Mouse (Mus musculus) embryonic facial prominence, embryonic 14.5 days (tissue): ENCODE results near the gene Cnnm1. TPM values are rescaled to one million over a fixed set of nuclear protein-coding genes. Genes with fewer than 3 reads are reported as not detected.
A peak's percentile ranks its signal among the peaks of the same experiment; 100 is the strongest.

ENCODE experiments used
- ATAC-seq: fragments of 200-750 bp; cut with Nextera tagmentation; 2 replicates; pipeline ENCODE4 v1.8.0; 2017; ENCODE audit warnings: low read depth, moderate number of reproducible peaks, moderate TSS enrichment
- DNase-seq: peaks from one replicate; pipeline ENCODE4 v3.0.0-alpha.2; 2015; ENCODE audit warnings: low spot score
- H3K27ac ChIP-seq: fragments of 300-500 bp; sonication (generic); replicated peaks from 2 replicates; pipeline ENCODE4 v1.5.1; 2014; ENCODE audit warnings: low read depth, mild to moderate bottlenecking, low read length, moderate library complexity
- H3K27me3 ChIP-seq: fragments of 300-500 bp; sonication (generic); replicated peaks from 2 replicates; pipeline ENCODE4 v1.6.1; 2014; ENCODE audit warnings: low read length; ENCODE audit not compliant: control insufficient read depth, insufficient read depth
- H3K36me3 ChIP-seq: fragments of 300-500 bp; sonication (generic); 2 replicates; pipeline ENCODE4 v1.6.1; 2014; ENCODE audit warnings: low read length, mixed read lengths; ENCODE audit not compliant: control insufficient read depth, insufficient read depth
- H3K4me1 ChIP-seq: fragments of 300-500 bp; sonication (generic); 2 replicates; pipeline ENCODE4 v1.6.1; 2014; ENCODE audit warnings: antibody characterized with exemption, low read length; ENCODE audit not compliant: control insufficient read depth, insufficient read depth
- H3K4me2 ChIP-seq: fragments of 300-500 bp; sonication (generic); 2 replicates; pipeline ENCODE4 v1.6.1; 2014; ENCODE audit warnings: low read depth, mild to moderate bottlenecking, low read length, moderate library complexity, mixed read lengths
- H3K4me3 ChIP-seq: fragments of 300-500 bp; sonication (generic); 2 replicates; pipeline ENCODE4 v1.5.1; 2014; ENCODE audit warnings: low read depth, mild to moderate bottlenecking, low read length
- H3K9ac ChIP-seq: fragments of 300-500 bp; sonication (generic); 2 replicates; pipeline ENCODE4 v1.6.1; 2014; ENCODE audit warnings: low read depth, mild to moderate bottlenecking, low read length, moderate library complexity, mixed read lengths
- H3K9me3 ChIP-seq: fragments of 300-500 bp; sonication (generic); 2 replicates; pipeline ENCODE4 v1.6.1; 2016; ENCODE audit warnings: low read length; ENCODE audit not compliant: control insufficient read depth
- WGBS: fragments of 180-500 bp; shearing (Covaris S2); extraction: QIAGEN DNeasy Blood & Tissue Kit; methylation state at CpG from one replicate; pipeline ENCODE4 v1.1.7; 2014; 5-methylcytosine and 5-hydroxymethylcytosine counted together
- polyA plus RNA-seq: library from polyadenylated mRNA; unstranded; fragments of >200 nt; fragmentation: Nextera tagmentation; extraction: Ambion mirVana; gene quantifications from 2 replicates; pipeline ENCODE4 v1.2.1, GENCODE M21; 2014

Cnnm1 gene
- polyA plus RNA-seq: 0.96 and 1.4 TPM in 2 replicates

DNA sequence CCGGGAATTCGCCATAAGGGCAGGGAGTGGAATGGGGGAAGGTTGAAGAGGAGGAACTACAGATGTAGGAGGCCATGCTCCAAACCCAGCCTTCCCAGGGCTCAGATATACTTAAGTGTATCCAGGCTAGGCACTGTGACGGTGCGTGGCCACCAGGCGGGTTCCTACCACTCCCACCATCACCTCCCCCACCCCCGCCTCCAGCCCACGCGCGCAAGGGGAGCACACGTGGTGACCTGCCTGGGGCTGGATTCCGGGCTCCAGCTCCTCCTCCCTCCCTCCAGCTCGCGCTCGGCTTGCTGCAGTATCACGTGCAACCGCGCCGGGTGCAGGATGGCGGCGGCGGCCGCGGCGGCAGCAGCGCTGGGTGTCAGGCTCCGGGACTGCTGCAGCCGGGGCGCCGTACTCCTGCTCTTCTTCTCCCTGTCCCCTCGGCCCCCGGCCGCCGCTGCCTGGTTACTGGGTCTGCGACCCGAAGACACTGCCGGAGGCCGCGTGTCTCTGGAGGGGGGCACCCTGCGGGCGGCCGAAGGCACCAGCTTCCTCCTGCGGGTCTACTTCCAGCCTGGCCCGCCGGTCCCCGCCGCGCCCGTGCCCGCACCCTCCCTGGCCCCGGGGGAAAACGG, at the start of gene Cnnm1:
Gene Cnnm1, plus strand, starts transcription at position 325 of the 626 bp plus-strand sequence.
- Histone ChIP-seq H3K27ac (peak within 1 kb of the TSS; percentile 48; the same call in 1 of the 2 replicates), H3K4me3 (peak within 1 kb of the TSS; percentile 70), H3K9me3 (no peaks in the 10 kb centered on the region; the same call in 1 of the 2 replicates), H3K4me1 (peaks cover 3% of the 10 kb centered on the region; the same call in 1 of the 2 replicates), H3K9ac (peak within 1 kb of the TSS; percentile 69), H3K27me3 (peaks cover 49% of the 10 kb centered on the region), H3K4me2 (peak within 1 kb of the TSS; percentile 100), H3K36me3 (no peaks in the 10 kb centered on the region)
- WGBS: 1% methylated on average over 17 of the region's 51 CpGs
- DNase-seq (peak; percentile 73), ATAC-seq (peak; percentile 84)

DNA sequence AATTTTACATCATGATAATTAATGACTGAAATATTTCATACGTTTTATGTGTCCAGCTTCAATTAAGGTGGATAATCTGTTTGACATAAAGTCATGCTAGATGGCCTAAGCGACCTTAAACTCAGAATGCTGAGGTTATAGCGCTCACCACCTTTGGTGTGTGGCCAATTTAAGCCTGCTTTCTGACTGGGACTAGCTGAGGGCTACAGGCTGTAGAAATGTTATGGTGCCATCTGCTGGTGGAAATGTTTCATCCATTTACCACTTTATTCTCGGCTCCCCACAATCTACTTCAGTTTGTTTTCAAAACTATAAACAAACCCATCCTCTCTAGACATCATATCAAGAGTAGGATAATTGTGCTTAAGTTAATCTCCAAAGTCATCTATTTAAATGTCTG, 43.9 kb upstream of the Cnnm1 start:
- Histone ChIP-seq H3K9ac (no peak overlapping the region), H3K36me3 (no peaks in the 10 kb centered on the region), H3K9me3 (no peaks in the 10 kb centered on the region), H3K4me1 (no peaks in the 10 kb centered on the region), H3K4me3 (no peak overlapping the region), H3K27ac (no peak overlapping the region), H3K4me2 (no peak overlapping the region), H3K27me3 (no peaks in the 10 kb centered on the region)
- DNase-seq (peak; percentile 68), ATAC-seq (no peak)
- WGBS: 2% methylated on average over 4 of the region's 4 CpGs

DNA sequence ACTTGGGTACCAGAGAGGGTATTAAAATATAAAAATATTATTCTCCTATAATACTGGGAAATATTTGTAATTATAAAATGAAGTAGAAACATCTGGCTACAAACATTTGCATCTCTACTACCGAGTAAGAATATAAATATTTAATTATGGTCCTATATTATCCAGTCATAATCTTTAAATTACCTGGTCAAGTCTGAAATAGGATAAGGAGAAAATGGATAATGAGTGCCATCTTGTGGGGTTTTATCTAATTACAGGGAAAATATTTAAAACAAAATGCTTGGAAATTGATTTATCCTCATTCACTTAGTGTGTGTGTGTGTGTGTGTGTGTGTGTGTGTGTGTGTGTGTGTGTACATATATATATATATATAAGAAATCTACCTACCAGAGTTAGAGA, 33.1 kb upstream of the Cnnm1 start:
- 13% methylated on average over 1 of the region's 1 CpGs for WGBS
- Histone ChIP-seq H3K27me3 (no peaks in the 10 kb centered on the region), H3K9ac (no peak overlapping the region), H3K4me2 (no peak overlapping the region), H3K9me3 (no peaks in the 10 kb centered on the region), H3K4me3 (no peak overlapping the region), H3K4me1 (no peaks in the 10 kb centered on the region), H3K27ac (no peak overlapping the region), H3K36me3 (no peaks in the 10 kb centered on the region)
- DNase-seq (no peak), ATAC-seq (no peak)

DNA sequence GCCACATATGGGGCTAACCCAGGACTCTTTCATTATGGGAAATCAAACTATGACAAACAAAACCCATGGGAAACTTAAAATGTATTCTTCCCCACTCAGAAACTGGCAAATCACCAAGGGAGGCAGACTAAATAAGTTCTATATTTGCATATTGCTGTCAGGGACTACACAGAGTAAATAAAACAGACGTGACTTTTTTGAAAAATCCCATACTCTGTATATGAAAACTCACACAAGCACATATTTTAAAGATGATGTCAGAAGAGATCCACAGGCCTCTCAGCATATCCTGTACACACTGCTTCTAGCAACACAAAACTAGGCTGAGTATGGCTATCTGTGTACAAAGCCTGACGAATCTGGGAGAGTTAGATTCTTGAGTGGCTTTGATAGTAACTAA, 24.7 kb upstream of the Cnnm1 start:
- H3K27ac ChIP-seq: no peak overlapping the region
- no peaks in the 10 kb centered on the region for H3K4me1 ChIP-seq
- H3K4me3 ChIP-seq: no peak overlapping the region
- peak; percentile 30; the same call in 1 of the 2 replicates for ATAC-seq
- DNase-seq: peak; percentile 62
- H3K4me2 ChIP-seq: no peak overlapping the region
- no peaks in the 10 kb centered on the region for H3K9me3 ChIP-seq
- H3K36me3 ChIP-seq: no peaks in the 10 kb centered on the region
- no peaks in the 10 kb centered on the region for H3K27me3 ChIP-seq
- H3K9ac ChIP-seq: no peak overlapping the region
- WGBS: 47% methylated on average over 2 of the region's 2 CpGs

DNA sequence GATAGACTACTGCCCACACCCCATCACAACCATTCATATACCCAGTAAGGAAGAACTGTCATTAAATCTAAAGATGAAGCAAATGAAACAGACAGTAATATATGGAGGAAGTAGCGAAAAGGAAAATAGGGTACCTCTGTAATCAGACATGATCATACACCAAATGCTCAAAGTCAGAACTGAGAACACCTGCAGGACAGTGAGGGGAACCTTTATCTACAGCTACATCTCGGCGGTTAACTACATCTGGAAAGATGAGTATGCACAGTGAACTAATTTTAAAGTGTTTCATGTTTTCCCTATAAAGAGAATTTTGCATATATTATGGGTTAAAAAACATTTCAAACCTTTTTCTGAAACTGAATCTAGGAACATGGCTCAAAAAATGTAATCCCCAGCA, 19.7 kb upstream of the Cnnm1 start:
- no peak for DNase-seq
- Histone ChIP-seq H3K9me3 (no peaks in the 10 kb centered on the region), H3K4me2 (no peak overlapping the region), H3K27ac (no peak overlapping the region), H3K27me3 (no peaks in the 10 kb centered on the region), H3K4me3 (no peak overlapping the region), H3K36me3 (no peaks in the 10 kb centered on the region), H3K9ac (no peak overlapping the region), H3K4me1 (no peaks in the 10 kb centered on the region)
- no peak for ATAC-seq
- WGBS: 76% methylated on average over 3 of the region's 3 CpGs

- H3K4me3 ChIP-seq: no peak overlapping the region
- H3K4me1 ChIP-seq: no peaks in the 10 kb centered on the region
- H3K4me2 ChIP-seq: no peak overlapping the region
- WGBS: 78% methylated on average over 2 of the region's 2 CpGs
- no peaks in the 10 kb centered on the region for H3K9me3 ChIP-seq
- H3K27ac ChIP-seq: no peak overlapping the region
- H3K9ac ChIP-seq: no peak overlapping the region
- H3K36me3 ChIP-seq: no peaks in the 10 kb centered on the region
- ATAC-seq: no peak
- DNase-seq: no peak
- H3K27me3 ChIP-seq: no peaks in the 10 kb centered on the region
Measured at GRCm38 (mm10) chr19:43424082-43424481, 16.2 kb upstream of the Cnnm1 start.

GRCm38 (mm10) chr19:43427446-43428224, 12.6 kb upstream of the Cnnm1 start:
- WGBS: 88% methylated on average over 24 of the region's 24 CpGs
- no peak overlapping the region for H3K4me2 ChIP-seq
- H3K27me3 ChIP-seq: no peaks in the 10 kb centered on the region
- no peak overlapping the region for H3K9ac ChIP-seq
- ATAC-seq (no peak), DNase-seq (no peak)
- H3K4me3 ChIP-seq: no peak overlapping the region
- no peaks in the 10 kb centered on the region for H3K36me3 ChIP-seq
- no peaks in the 10 kb centered on the region for H3K4me1 ChIP-seq
- H3K27ac ChIP-seq: no peak overlapping the region
- H3K9me3 ChIP-seq: no peaks in the 10 kb centered on the region

- ATAC-seq (no peak), DNase-seq (no peak)
- Histone ChIP-seq H3K4me2 (no peak overlapping the region), H3K9me3 (no peaks in the 10 kb centered on the region; the same call in 1 of the 2 replicates), H3K27me3 (peaks cover 49% of the 10 kb centered on the region), H3K27ac (no peak overlapping the region), H3K4me1 (peaks cover 3% of the 10 kb centered on the region; the same call in 1 of the 2 replicates), H3K4me3 (no peak overlapping the region), H3K9ac (no peak overlapping the region), H3K36me3 (no peaks in the 10 kb centered on the region)
- WGBS: 80% methylated on average over 7 of the region's 7 CpGs
Measured at GRCm38 (mm10) chr19:43439246-43439645, 990 bp upstream of the Cnnm1 start.
